Comparison of ENCODE assay signal across 13 mouse cellular contexts in the genomic region with DNA sequence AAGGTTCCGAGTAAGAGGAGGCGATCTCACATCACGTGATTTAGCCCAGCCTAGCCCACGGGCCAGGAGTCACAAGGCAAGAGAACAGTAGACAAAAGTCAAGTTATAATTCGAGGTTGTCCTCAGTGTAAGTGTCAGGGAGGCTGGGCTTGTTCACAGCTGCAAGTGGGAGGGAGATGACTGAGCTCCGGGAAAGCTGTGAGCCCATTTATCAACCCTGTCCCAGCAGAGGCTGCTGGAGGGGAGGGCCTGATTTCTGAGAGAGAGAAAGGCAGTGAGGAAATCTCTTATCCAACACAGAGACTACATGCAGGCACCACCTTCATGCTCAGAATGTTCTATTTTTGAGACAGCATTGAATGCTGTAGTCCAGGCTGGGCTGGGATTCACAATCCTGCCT. TPM values are rescaled to one million over a fixed set of nuclear protein-coding genes. Genes with fewer than 3 reads are reported as not detected.
DNase-seq lines count a peak whose midpoint lies in the region; ATAC-seq and TF ChIP-seq lines count a peak whose summit lies in the region.
"Had no signal": no experiment of that assay in that cellular context is flagged by ENCODE, and none has a peak within 500 bp of the region (broad histone marks: within the 10 kb centered on the region; RNA-seq: fewer than 3 reads in every experiment).

No protein-coding gene starts in this region.

- H3K4me3 ChIP-seq in hindbrain, embryonic 13.5 days, result no peak overlapping the region
- H3K4me3 ChIP-seq in hindbrain, embryonic 10.5 days, result no peak overlapping the region
- no peak overlapping the region for H3K4me3 ChIP-seq in stomach, embryonic 14.5 days (ENCODE audit: low read depth, low read length)
- no peak overlapping the region for H3K4me3 ChIP-seq in stomach, postnatal 0 days (ENCODE audit: low read depth, low read length)
- H3K4me3 ChIP-seq in limb, embryonic 10.5 days, result peak overlapping the region; percentile 3; the same call in 1 of the 2 replicates
- no peak overlapping the region for H3K4me3 ChIP-seq in forebrain, embryonic 11.5 days (ENCODE audit: low read depth, low read length)
- H3K4me3 ChIP-seq: heart, embryonic 10.5 days; limb, embryonic 12.5 days had no signal

- WGBS in hindbrain, embryonic 13.5 days, result 25% methylated on average over 6 of the region's 6 CpGs
- WGBS in hindbrain, embryonic 10.5 days, result 48% methylated on average over 6 of the region's 6 CpGs
- 18% methylated on average over 6 of the region's 6 CpGs for WGBS in stomach, embryonic 14.5 days
- WGBS in stomach, postnatal 0 days, result 26% methylated on average over 6 of the region's 6 CpGs
- 32% methylated on average over 6 of the region's 6 CpGs for WGBS in limb, embryonic 10.5 days
- WGBS in forebrain, embryonic 11.5 days, result 58% methylated on average over 6 of the region's 6 CpGs

- intact Hi-C loops in heart, postnatal 36 days (cut with DNase I), result no loop called here

- no peak overlapping the region for H3K9ac ChIP-seq in hindbrain, embryonic 13.5 days
- H3K9ac ChIP-seq in stomach, embryonic 14.5 days (replicated peaks; ENCODE audit: low read depth, low read length), result no peak overlapping the region
- H3K9ac ChIP-seq in stomach, postnatal 0 days (ENCODE audit: low read length), result no peak overlapping the region
- no peak overlapping the region for H3K9ac ChIP-seq in forebrain, embryonic 11.5 days (ENCODE audit: low read length)
- H3K9ac ChIP-seq: limb, embryonic 12.5 days had no signal

- DNase-seq in hindbrain, embryonic 10.5 days (ENCODE audit: low spot score), result no peak
- DNase-seq in stomach, postnatal 0 days (ENCODE audit: low spot score), result no peak
- no peak for DNase-seq in limb, embryonic 10.5 days (ENCODE audit: low spot score)
- DNase-seq in telencephalon, adult 2 months (ENCODE audit: low read depth, low spot score), result peak; percentile 82
- no peak for DNase-seq in heart, postnatal 36 days
- no peak for DNase-seq in forebrain, embryonic 11.5 days (ENCODE audit: low spot score)
- DNase-seq: adrenal gland, adult 8-10 months; cerebellum, postnatal 10 days had no signal

- H3K36me3 ChIP-seq in hindbrain, embryonic 13.5 days, result no peaks in the 10 kb centered on the region
- no peaks in the 10 kb centered on the region for H3K36me3 ChIP-seq in hindbrain, embryonic 10.5 days
- H3K36me3 ChIP-seq in stomach, embryonic 14.5 days (ENCODE audit: control insufficient read depth, insufficient read depth, low read length), result no peaks in the 10 kb centered on the region
- no peaks in the 10 kb centered on the region for H3K36me3 ChIP-seq in stomach, postnatal 0 days (ENCODE audit: control insufficient read depth, insufficient read depth, low read length)
- H3K36me3 ChIP-seq in limb, embryonic 10.5 days, result no peaks in the 10 kb centered on the region
- H3K36me3 ChIP-seq in forebrain, embryonic 11.5 days (ENCODE audit: control insufficient read depth, insufficient read depth, low read length), result no peaks in the 10 kb centered on the region
- H3K36me3 ChIP-seq: heart, embryonic 10.5 days; limb, embryonic 12.5 days had no signal

- no peak overlapping the region for H3K4me2 ChIP-seq in hindbrain, embryonic 13.5 days
- H3K4me2 ChIP-seq in stomach, embryonic 14.5 days (replicated peaks; ENCODE audit: low read depth, low read length), result peak overlapping the region; percentile 6; the same call in 1 of the 2 replicates
- no peak overlapping the region for H3K4me2 ChIP-seq in stomach, postnatal 0 days (replicated peaks; ENCODE audit: low read depth)
- H3K4me2 ChIP-seq in forebrain, embryonic 11.5 days (ENCODE audit: low read depth, low read length, severe bottlenecking), result no peak overlapping the region
- H3K4me2 ChIP-seq: limb, embryonic 12.5 days had no signal

- peaks cover 18% of the 10 kb centered on the region for H3K4me1 ChIP-seq in hindbrain, embryonic 13.5 days (replicated peaks)
- peaks cover 24% of the 10 kb centered on the region for H3K4me1 ChIP-seq in hindbrain, embryonic 10.5 days (replicated peaks)
- H3K4me1 ChIP-seq in stomach, embryonic 14.5 days (ENCODE audit: control insufficient read depth, insufficient read depth, low read length), result no peaks in the 10 kb centered on the region; the same call in 1 of the 2 replicates
- H3K4me1 ChIP-seq in stomach, postnatal 0 days (replicated peaks; ENCODE audit: control insufficient read depth, insufficient read depth), result 0 out of 2 replicates have a peak, but pooled peaks cover 2% of the 10 kb centered on the region
- H3K4me1 ChIP-seq in limb, embryonic 10.5 days, result peaks cover 29% of the 10 kb centered on the region
- H3K4me1 ChIP-seq in forebrain, embryonic 11.5 days (replicated peaks; ENCODE audit: control insufficient read depth, insufficient read depth, low read length), result no peaks in the 10 kb centered on the region

- no peak for TF ChIP-seq CTCF in stomach, postnatal 0 days (IDR thresholded peaks at IDR 0.05; ENCODE audit: low read depth)

- TF ChIP-seq EP300 in stomach, postnatal 0 days (optimal IDR thresholded peaks at IDR 0.05), result no peak

- H3K9me3 ChIP-seq in hindbrain, embryonic 13.5 days, result no peaks in the 10 kb centered on the region
- no peaks in the 10 kb centered on the region for H3K9me3 ChIP-seq in hindbrain, embryonic 10.5 days
- no peaks in the 10 kb centered on the region for H3K9me3 ChIP-seq in stomach, embryonic 14.5 days (ENCODE audit: control insufficient read depth, low read depth, low read length)
- no peaks in the 10 kb centered on the region for H3K9me3 ChIP-seq in stomach, postnatal 0 days (ENCODE audit: control insufficient read depth, low read length)
- H3K9me3 ChIP-seq in limb, embryonic 10.5 days (replicated peaks), result no peaks in the 10 kb centered on the region
- H3K9me3 ChIP-seq in forebrain, embryonic 11.5 days (ENCODE audit: control insufficient read depth, low read length), result no peaks in the 10 kb centered on the region
- H3K9me3 ChIP-seq: heart, embryonic 10.5 days; limb, embryonic 12.5 days had no signal

- H3K27ac ChIP-seq in hindbrain, embryonic 13.5 days, result 0 out of 2 replicates have a peak overlapping the region, but pooled peaks have one; percentile 35
- H3K27ac ChIP-seq in hindbrain, embryonic 10.5 days, result no peak overlapping the region
- no peak overlapping the region for H3K27ac ChIP-seq in stomach, embryonic 14.5 days (ENCODE audit: low read length)
- no peak overlapping the region for H3K27ac ChIP-seq in stomach, postnatal 0 days (replicated peaks)
- peak overlapping the region; percentile 46; the same call in 1 of the 2 replicates for H3K27ac ChIP-seq in limb, embryonic 10.5 days
- no peak overlapping the region for H3K27ac ChIP-seq in forebrain, embryonic 11.5 days (ENCODE audit: low read depth, low read length)
- H3K27ac ChIP-seq: limb, embryonic 12.5 days had no signal

- no peaks in the 10 kb centered on the region for H3K27me3 ChIP-seq in hindbrain, embryonic 13.5 days
- H3K27me3 ChIP-seq in hindbrain, embryonic 10.5 days (ENCODE audit: insufficient read depth, poor library complexity, severe bottlenecking), result no peaks in the 10 kb centered on the region
- H3K27me3 ChIP-seq in stomach, embryonic 14.5 days (ENCODE audit: control insufficient read depth, insufficient read depth, low read length), result no peaks in the 10 kb centered on the region
- no peaks in the 10 kb centered on the region for H3K27me3 ChIP-seq in stomach, postnatal 0 days (ENCODE audit: control insufficient read depth, insufficient read depth, low read length)
- no peaks in the 10 kb centered on the region for H3K27me3 ChIP-seq in limb, embryonic 10.5 days (ENCODE audit: low read depth, poor library complexity, severe bottlenecking)
- H3K27me3 ChIP-seq in forebrain, embryonic 11.5 days (ENCODE audit: control insufficient read depth, insufficient read depth, low read length), result no peaks in the 10 kb centered on the region
- H3K27me3 ChIP-seq: CH12.LX; limb, embryonic 12.5 days had no signal

- ATAC-seq in hindbrain, embryonic 13.5 days (ENCODE audit: low FRiP score), result no peak
- ATAC-seq in stomach, embryonic 14.5 days (ENCODE audit: insufficient number of reproducible peaks, insufficient read depth, low FRiP score, low read depth), result no peak
- no peak for ATAC-seq in stomach, postnatal 0 days (ENCODE audit: low FRiP score, low TSS enrichment)
- no peak for ATAC-seq in forebrain, embryonic 11.5 days (replicated peaks; ENCODE audit: low FRiP score)

RNA-seq across cellular contexts. Expression of a gene that starts 15.9 kb away (rescaled TPM):
- polyA plus RNA-seq in hindbrain, embryonic 13.5 days (2015; fragmentation: Nextera tagmentation; extraction: Ambion mirVana), result 2.5 and 3.1 TPM in 2 replicates
- 2.9 and 6.6 TPM in 2 replicates for polyA plus RNA-seq in hindbrain, embryonic 10.5 days (2016; fragmentation: Nextera tagmentation; extraction: Ambion mirVana)
- 8.6 and 10.4 TPM in 2 replicates for polyA plus RNA-seq in stomach, embryonic 14.5 days (2014; fragmentation: Nextera tagmentation; extraction: Ambion mirVana)
- polyA plus RNA-seq in stomach, postnatal 0 days (2015; fragmentation: Nextera tagmentation; extraction: Ambion mirVana), result 3.5 and 3.6 TPM in 2 replicates
- 3.7 and 4.6 TPM in 2 replicates for polyA plus RNA-seq in limb, embryonic 10.5 days (2016; fragmentation: Nextera tagmentation; extraction: Ambion mirVana)
- 10 to 100 TPM; 20.0 to 21.2 TPM for total RNA-seq in heart, postnatal 36 days (2021)
- polyA plus RNA-seq in forebrain, embryonic 11.5 days (2014; fragmentation: Nextera tagmentation; extraction: Ambion mirVana), result 6.6 and 7.6 TPM in 2 replicates

RNA-seq across cellular contexts. Expression of a gene that starts 39.9 kb away (rescaled TPM):
- 17.8 and 18.0 TPM in 2 replicates for polyA plus RNA-seq in hindbrain, embryonic 13.5 days (2015; fragmentation: Nextera tagmentation; extraction: Ambion mirVana)
- 16.5 and 19.9 TPM in 2 replicates for polyA plus RNA-seq in hindbrain, embryonic 10.5 days (2016; fragmentation: Nextera tagmentation; extraction: Ambion mirVana)
- polyA plus RNA-seq in stomach, embryonic 14.5 days (2014; fragmentation: Nextera tagmentation; extraction: Ambion mirVana), result 9.8 and 10.5 TPM in 2 replicates
- polyA plus RNA-seq in stomach, postnatal 0 days (2015; fragmentation: Nextera tagmentation; extraction: Ambion mirVana), result 6.9 and 7.8 TPM in 2 replicates
- polyA plus RNA-seq in limb, embryonic 10.5 days (2016; fragmentation: Nextera tagmentation; extraction: Ambion mirVana), result 20.6 and 22.0 TPM in 2 replicates
- total RNA-seq in heart, postnatal 36 days (2021), result 1 to 10 TPM; 2.1 to 2.6 TPM
- polyA plus RNA-seq in forebrain, embryonic 11.5 days (2014; fragmentation: Nextera tagmentation; extraction: Ambion mirVana), result 13.7 and 13.9 TPM in 2 replicates

RNA-seq across cellular contexts. Expression of a gene that starts 44.2 kb away (rescaled TPM):
- 1.1 and 1.2 TPM in 2 replicates for polyA plus RNA-seq in hindbrain, embryonic 13.5 days (2015; fragmentation: Nextera tagmentation; extraction: Ambion mirVana)
- 1.8 and 2.0 TPM in 2 replicates for polyA plus RNA-seq in hindbrain, embryonic 10.5 days (2016; fragmentation: Nextera tagmentation; extraction: Ambion mirVana)
- polyA plus RNA-seq in stomach, embryonic 14.5 days (2014; fragmentation: Nextera tagmentation; extraction: Ambion mirVana), result 11.5 and 13.3 TPM in 2 replicates
- polyA plus RNA-seq in stomach, postnatal 0 days (2015; fragmentation: Nextera tagmentation; extraction: Ambion mirVana), result 5.9 and 6.6 TPM in 2 replicates
- 4.3 and 4.8 TPM in 2 replicates for polyA plus RNA-seq in limb, embryonic 10.5 days (2016; fragmentation: Nextera tagmentation; extraction: Ambion mirVana)
- total RNA-seq in heart, postnatal 36 days (2021), result 1 to 10 TPM; 5.3 to 6.7 TPM
- polyA plus RNA-seq in forebrain, embryonic 11.5 days (2014; fragmentation: Nextera tagmentation; extraction: Ambion mirVana), result 1.7 and 2.2 TPM in 2 replicates

Comparison
In these comparisons a context has a peak if more than half of its experiments do, and no peak if none do; other contexts are left out.
1. H3K27ac ChIP-seq: peak in hindbrain, embryonic 13.5 days (single experiment) and limb, embryonic 10.5 days (single experiment); none in hindbrain, embryonic 10.5 days (single experiment), stomach, embryonic 14.5 days (single experiment), stomach, postnatal 0 days (single experiment) and forebrain, embryonic 11.5 days (single experiment).